Mouse (Mus musculus): ENCODE results near the gene Egln1.

The Egln1 gene

DNA sequence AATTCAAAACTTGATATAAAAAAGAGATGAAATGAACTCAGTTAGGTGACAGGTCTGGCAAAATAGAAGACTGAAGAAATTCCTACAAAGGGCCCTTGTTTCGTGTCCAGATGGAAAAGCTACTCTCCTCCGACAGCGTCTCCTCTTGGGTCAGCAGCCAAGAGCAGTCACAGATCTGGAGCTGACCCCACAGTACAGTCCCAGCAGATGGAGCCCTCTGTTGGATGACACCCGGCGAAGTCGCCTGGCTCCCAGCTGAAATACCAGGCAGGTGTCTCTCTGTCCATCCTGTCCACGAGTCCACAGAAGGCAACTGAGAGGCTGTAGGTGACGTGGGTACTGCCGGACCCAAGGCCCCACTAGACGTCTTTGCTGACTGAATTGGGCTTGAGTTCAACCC lies 38.8 kb downstream of the Egln1 start:
- no peak for DNase-seq (ENCODE audit: extremely low read depth, insufficient read length, low spot score)

DNA sequence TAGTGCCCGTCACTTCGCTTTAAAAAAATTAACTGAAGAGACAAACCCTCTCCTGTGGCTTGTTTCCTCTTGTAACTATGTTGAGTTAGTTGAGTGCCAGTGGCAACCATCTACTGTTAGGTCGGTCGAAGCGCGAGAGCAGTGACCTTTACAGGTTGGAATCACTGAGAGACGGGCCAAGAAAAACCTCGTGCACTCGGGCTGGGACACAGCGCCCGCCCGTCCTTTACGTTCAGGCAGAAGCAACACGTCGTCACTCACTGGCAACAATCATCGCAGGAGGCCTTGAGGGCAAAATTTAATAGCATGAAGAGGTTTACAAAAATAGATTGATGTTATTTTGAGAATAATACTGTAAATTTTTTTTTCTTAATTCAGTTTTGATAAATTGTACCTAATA lies 39.2 kb downstream of the Egln1 start:
- DNase-seq (ENCODE audit: extremely low read depth, insufficient read length, low spot score): no peak

DNA sequence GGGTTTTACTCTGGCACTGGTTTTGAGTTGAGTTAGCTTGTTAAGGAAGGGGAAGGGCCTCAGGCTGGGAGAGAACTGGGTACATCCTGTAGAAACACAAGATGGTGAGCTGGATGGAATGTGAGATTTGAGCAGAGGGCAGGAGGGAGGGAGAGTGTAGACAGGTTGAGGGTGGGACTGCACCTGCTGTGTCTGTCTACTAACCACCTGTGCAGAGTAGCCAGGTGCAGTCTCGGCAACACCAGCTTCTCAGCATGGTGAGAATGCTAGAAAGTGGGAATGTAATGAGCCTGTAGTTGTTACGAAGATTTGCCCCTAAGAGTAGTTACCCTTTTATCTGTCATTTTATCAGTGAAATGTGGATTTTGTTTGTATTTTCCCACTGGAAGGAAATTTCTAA lies 43.6 kb downstream of the Egln1 start:
- no peak for DNase-seq (ENCODE audit: extremely low read depth, insufficient read length, low spot score)

DNA sequence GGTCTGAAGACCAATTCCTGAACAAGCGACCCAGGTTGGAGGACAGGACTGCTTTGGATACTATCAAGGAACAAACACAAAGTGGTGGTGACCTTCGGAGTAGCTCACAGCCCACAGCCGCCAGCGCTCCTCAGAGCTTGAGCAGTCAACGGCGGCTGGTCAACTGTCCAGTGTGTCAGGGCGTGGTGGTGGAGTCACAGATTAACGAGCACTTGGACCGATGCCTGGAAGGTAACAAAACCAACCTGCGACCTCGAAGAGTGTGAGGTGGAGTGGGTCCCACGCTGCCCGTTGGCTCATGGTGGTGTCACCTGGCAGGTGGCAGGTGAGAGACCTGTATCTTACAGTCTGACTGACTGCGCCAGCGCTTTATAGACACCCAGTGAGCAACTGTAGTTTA lies 45.9 kb downstream of the Egln1 start:
- no peak for DNase-seq (ENCODE audit: extremely low read depth, insufficient read length, low spot score)

DNA sequence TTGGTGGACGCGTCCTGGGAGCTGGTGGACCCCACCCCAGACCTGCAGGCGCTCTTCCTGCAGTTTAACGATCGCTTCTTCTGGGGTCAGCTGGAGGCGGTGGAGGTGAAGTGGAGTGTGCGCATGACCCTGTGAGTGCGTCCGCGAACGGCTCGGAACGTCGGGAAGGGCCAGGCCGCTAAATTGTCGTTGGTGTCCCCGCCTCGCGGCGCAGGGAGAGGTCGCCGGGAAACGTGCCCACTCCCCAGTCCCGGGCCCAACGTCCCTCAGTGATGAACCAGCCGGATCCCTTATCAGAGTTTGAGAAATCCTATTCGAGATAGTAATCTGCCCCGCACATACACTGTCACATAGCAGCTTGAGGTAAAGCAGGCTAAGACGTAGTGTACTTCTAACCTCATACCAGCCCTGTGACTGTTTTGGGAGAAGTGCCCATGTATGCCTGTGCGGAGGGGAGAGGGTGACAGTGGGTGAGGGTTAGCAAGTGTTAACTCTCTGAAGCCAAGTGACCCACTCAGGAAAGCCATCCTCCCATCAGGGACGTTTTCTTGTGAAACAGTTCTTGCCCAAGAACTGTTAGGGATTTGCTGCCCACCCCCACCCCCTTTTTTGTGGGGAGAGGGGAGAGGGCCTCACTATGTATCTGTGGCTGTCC lies 50.7 kb downstream of the Egln1 start:
- no peak for DNase-seq (ENCODE audit: extremely low read depth, insufficient read length, low spot score)

DNA sequence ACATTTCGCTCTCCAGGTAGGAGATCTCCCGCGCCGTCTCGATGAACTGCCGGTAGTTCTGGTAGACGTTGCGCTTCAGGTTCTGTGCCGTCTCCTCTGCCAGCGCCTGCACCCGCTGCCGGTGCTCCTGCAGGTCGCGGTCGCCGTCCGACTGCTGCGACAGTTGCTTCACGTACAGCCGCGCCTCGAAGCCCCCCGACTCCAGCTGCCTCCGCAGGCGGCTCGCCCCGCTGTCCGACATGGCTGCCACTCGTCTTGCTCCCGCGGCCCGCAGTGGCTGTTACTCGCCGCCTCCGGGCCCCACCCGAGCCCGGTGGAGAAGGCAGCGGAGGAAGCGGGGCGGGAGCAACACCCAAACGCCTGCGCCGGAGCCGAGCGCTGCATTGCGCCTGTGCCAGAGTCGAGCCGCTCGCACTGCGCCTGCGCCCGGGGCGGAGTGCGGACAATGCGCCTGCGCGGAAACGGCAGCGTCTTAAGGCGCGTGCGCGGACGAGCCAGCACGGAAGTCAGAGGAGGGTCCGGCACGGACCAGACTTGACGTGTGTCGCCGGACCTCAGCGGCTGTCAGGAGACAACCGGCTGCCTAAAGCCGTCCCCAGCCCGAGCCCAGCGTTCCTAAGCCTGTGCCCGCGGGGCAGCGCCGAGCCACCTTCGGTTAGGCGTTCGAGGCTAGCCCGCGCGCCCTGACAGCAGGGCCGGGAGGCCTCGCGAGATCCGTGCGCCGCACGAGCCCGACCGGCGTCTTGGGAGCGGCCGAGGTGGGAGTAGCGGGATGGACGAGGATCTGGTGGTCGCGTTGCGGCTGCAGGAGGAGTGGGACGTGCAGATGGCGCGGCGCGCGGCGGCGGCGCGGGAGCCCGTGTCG lies 51.5 kb downstream of the Egln1 start, which contains the start of the genes Exoc8 and Sprtn:
Gene Exoc8 (minus strand): TSS at position 320 of the 865 bp plus-strand sequence.
Gene Sprtn (plus strand): TSS at position 501 of the 865 bp plus-strand sequence.
- peak; percentile 97 for DNase-seq (ENCODE audit: extremely low read depth, insufficient read length, low spot score)

DNA sequence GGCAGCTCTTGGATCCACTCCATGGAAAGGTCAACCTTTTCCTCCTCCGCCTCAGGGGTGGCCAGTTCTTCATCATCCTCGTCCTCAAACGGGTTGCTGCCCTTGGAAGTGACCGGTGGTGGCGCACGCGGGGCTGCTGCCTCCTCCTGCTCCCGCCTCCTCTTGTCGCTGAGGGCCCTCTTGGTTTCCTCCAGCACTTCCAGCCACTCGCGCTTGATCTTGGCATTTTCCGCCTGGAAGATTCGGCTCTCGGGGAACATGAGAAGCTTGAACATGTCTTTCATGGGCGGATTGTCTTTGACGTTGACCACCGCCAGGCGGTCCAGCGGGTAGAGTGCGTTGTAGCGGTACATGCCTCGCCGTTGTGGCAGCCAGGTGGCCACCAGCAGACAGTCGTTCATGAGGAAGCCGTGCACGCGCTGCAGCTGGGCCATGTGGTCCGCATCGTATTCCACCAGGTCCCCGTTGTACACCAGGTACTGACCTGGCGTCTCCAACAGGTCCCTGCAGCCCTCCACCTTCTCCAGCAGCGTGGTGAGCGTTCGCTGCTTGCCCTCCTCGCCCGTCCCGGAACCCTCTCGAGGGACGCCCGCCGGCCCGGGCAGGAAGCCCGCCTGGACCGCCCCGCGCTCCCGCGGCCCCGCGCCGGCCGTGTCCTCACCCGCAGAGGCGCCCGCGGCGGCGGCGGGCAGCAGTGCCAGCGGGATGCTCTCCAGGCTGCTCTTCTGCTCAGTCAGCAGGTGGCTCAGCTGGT lies 52.3 kb downstream of the Egln1 start:
- DNase-seq (ENCODE audit: extremely low read depth, insufficient read length, low spot score): peak; percentile 80

DNA sequence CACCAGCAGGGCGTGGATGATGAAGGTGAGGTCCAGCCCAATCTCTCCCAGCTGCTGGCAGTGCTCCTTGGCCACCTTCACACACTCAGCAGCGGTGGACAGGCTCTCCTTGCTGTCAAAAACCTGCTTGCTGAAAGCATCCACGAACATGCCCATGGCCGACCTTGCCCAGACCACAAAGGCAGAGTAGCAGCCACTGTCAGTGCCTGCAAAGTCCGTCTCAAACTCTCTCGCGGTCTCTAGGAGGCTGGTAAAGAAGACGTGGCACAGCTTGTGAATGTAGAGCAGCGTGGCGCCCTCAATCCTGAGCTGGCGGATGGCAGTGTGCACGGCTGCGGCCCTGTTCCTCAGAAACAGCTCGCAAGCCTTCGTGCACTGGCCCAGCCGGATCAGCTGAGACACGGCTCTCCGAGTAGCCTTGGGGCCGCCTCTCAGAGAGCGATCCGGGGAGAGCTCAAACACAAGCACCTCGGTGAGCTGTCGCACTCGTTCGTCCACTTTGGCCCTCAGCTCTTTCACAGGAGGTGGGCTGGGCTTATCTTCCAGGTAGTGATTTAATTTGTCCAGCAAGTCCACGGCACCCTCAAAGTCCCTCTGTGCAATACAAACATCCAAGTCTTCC lies 53.0 kb downstream of the Egln1 start:
- no peak for DNase-seq (ENCODE audit: extremely low read depth, insufficient read length, low spot score)

DNA sequence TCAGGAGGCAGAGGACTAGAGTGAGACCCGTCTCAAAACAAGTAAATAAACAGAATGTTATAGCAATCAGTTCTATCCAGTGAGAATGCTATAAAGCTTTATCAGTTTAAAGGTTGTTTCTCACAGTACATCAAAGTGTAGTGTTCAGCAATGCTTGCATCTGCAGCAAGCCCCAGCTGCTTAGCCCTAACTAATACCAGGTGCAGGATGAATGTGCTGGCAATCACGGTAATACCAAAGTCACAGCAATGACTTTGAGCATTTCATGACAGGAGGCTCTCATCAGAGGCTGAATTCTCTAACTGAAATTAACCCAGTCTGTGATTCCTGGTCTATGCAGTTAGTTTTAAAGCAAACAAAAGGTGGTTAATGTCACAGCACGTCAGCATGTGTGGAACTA lies 56.5 kb downstream of the Egln1 start:
- DNase-seq (ENCODE audit: extremely low read depth, insufficient read length, low spot score): no peak

DNA sequence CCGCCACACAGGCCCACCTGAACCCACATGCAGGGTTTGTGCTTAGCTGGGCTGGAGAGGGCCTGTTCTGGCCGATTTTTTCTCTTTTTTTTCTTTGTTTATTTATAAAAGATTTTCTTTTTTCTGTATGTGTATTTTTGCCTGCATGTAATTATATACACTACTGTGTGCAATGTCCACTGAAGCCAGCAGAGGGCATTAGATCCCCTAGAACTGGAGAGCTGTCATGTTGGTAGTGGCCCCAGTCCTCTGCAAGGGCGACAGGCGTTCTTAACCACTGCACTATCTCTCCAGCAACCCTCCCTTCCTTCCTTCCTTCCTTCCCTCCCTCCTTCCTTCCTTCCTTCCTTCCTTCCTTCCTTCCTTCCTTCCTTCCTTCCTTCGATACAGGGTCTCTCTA lies 60.7 kb downstream of the Egln1 start:
- DNase-seq (ENCODE audit: extremely low read depth, insufficient read length, low spot score): no peak

DNA sequence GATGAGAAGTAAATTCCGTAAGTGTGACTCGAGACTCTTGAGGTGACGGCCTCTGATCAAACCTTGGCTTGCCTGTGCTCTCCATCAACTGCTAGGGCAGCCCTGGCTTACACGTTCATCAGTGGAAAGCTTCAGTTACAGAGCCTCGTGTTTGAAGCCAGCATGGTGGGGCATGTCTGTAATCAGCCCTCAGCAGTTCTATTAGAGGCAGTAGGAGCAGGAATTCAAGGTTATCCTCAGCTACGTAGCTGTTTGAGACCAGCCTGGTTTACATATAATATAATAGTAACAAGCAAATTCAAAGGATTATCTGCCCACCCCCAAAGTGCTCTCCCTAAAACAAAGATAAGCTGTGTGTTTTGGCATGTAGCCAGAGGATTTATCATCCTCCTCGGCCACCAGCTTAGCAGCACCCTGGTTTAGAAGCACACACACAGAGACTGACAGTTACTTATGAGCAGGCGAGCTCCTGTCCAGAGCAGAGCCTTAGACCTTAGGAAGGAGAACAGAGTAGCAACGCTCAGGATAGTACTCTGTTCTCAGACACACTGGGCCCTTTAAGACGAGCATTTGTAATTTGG lies 70.1 kb downstream of the Egln1 start:
- DNase-seq (ENCODE audit: extremely low read depth, insufficient read length, low spot score): no peak

DNA sequence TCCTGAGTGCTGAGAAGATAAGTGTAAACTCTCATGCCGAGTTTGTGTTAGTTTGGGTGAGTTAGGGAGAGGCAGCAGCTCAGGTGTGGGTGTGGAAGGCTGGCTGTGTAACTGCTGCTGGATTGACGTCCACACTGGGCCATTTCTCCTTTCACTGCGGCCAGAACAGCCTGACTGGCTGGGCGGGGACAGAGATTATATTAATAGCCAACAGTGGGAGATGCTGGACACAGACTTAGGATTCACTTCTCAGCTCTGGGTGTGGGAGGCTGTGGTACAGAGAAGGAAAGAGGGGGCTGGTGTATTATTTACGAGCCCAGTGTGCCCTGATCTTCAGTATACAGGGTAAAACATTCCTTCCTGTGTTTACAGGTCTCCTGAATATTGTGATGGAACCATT lies 71.0 kb downstream of the Egln1 start:
- no peak for DNase-seq (ENCODE audit: extremely low read depth, insufficient read length, low spot score)

DNA sequence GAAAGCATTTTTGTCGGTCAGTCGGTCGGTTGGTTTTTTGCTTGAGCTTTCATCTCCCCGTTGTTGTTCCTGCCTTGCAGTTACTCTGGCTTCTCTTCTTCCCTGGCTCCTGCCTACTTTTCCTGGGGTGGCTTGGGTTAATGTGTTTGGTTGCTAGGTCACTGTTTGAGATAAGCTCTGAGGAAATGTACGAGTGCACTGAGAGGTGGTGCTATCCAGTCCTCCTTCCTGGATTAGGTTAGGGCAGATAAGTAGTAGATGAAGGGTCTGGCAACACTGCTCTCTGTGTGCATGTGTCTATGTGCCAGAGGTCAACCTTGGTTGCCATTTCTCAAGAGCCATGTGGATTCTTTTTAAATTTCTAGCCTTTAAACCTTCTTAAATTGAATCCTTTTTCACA lies 76.4 kb downstream of the Egln1 start:
- DNase-seq (ENCODE audit: extremely low read depth, insufficient read length, low spot score): no peak

DNA sequence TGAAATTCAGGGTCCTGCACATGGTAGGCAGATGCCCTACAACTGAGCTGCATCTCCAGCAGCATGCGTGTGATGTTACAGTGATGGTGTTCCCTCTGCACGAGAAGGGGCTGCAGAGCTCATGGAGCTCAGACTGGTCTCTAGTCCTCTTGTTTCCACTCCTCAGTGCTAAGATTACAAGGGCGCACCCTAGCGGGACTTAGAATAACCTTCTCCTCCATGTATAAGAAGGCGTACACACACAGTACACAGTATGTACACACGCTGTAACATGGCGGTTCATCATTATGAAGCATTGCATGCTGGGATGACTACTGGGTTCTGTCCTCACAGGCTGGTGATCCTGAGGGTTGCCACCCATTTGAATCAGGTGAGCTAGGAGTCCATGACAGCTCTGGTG lies 77.0 kb downstream of the Egln1 start:
- no peak for DNase-seq (ENCODE audit: extremely low read depth, insufficient read length, low spot score)

DNA sequence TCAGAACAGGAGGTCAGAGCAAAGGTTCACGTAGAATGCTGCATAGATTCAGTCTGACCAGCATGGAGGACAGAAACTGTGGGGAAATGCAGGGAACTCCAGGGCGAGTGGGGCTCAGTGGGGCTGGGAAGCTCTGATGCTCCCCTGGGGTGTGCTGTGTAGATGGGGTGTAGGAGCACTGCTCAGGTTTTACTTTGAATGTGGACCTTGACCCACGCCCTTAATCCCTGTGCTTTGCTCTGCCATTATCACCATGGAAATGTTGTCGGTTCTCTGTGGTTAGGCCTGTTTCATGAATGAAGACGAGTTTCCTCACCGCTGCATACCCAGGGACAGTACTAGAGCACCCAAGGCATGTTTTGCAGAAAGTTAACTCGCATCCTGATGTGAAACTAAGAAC lies 77.7 kb downstream of the Egln1 start:
- no peak for DNase-seq (ENCODE audit: extremely low read depth, insufficient read length, low spot score)

DNA sequence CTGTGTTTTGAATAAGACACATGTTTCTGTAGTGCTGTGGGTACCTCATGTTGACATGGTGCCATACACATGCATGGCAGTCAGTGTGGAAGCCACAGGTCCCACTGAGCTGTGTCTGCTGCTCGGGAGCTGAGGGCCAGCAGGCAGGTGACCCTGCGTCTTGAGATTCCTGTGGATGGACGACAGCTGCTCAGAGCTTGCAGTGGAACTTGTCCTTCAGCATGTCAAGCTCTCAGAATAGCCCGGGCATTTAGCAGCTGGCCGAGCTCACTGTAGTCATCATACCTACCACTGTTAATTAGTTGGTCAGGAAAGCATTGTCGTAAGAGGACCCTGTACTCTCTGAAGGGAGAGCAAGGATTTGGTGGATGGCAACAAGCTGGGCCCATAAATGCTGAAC lies 79.4 kb downstream of the Egln1 start:
- DNase-seq (ENCODE audit: extremely low read depth, insufficient read length, low spot score): no peak

DNA sequence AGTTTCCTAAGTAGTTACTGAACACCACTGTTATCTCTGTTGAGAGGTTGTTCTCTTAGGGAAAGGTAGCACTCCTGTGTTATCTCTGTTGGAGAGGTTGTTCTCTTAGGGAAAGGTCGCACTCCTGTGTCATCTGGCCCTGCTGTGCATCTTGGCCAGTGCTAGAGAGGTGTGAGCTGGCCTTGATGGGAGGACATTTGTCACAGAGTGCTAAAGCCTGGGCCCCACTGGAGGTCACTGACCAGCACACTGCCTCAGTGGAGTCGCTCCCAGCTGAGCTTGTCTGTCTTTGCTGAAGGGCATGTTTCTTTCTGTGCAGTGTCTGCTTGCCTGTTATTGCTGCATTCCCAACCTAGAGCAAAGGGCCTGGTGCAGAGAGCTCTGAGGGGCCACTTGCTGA lies 82.0 kb downstream of the Egln1 start:
- DNase-seq (ENCODE audit: extremely low read depth, insufficient read length, low spot score): no peak

DNA sequence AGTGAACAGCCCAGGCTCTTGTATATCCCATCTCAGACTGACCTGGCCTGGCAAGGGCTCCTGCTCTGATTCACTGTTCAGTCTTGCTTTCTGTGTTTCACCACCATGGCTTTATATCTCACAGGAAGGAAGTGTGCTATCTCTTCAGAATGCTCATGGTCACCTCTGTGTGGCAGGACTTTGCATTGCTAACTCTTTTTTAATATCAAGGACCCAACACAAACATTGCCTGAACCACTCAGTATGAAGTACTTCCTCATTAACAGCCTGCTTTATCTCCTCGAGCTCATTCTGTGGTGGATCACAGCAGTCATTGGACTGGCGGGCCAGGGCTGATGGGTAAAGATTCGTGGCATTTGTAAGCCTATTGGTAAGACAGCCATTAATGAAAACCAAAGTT lies 82.5 kb downstream of the Egln1 start:
- no peak for DNase-seq (ENCODE audit: extremely low read depth, insufficient read length, low spot score)

DNA sequence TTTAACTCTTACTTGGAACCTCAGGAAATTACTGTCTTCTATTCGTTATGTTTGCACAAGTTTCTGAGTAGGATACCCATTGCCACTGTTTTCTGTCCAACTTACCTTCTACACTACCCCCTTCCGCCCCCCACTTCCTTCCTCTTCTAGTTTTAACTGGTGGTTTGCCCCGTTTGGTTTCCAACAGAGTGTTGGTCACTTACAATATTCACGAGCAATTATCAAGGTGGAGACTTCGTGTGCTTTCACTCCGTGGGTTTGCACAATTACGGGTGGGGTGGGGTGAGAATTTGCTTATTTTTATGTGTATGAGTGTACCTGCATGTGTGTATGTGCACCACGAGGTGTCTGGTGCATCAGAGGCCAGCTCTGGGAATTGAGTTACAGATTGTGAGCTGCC lies 85.4 kb downstream of the Egln1 start:
- DNase-seq (ENCODE audit: extremely low read depth, insufficient read length, low spot score): no peak

DNA sequence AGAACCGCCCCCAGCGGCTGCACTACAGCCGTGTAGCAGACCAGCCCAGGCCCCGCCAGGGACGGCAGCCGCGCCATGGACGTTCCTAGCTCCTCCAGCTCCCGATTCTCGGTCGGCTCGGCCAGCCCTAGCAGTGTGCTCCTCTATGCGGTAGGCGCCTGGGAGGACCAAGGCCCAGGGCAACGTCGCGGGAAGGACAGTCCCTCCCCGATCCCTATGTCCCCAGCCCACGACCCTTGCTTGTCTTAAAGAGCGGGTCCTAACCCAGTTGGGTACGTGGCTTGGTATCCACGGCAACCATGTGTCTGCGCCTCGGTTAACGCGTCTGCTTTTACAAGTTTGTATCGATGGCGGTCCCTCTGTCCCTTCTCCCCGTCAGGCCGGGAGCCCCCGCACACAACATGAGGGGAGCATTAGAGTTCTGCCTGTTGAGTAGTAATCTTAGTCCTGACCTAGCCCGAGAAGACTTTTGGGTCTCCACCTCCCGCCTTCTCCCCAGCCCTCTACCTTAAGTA lies 85.9 kb downstream of the Egln1 start:
- no peak for DNase-seq (ENCODE audit: extremely low read depth, insufficient read length, low spot score)
